Mouse (Mus musculus) liver, adult 2 months (tissue): ENCODE measurements around the gene Abcb7.

Experiments used
- CTCF ChIP-seq: fragments of 200-500 bp; IDR thresholded peaks from 2 replicates; pipeline ENCODE4 v1.5.1; 2011; ENCODE audit warnings: low read depth, low read length, control low read depth
- POLR2A ChIP-seq: fragments of 200-500 bp; IDR thresholded peaks from 2 replicates; pipeline ENCODE4 v1.6.1; 2011; ENCODE audit warnings: low read length, control low read depth; ENCODE audit not compliant: insufficient read depth; ENCODE audit errors: extremely low read depth

GRCm38 (mm10) chrX:104461755-104462154, 48.1 kb upstream of the Abcb7 start:
- TF ChIP-seq CTCF (no peak), POLR2A (no peak)
